Mouse (Mus musculus) right cerebral cortex, postnatal 10 days (tissue): ENCODE data around the gene Rbms2.
"Not testable (repeated sequence)": the region's sequence is repeated elsewhere in the genome, so short reads cannot be mapped to it uniquely, and the experiment has no call there.

ENCODE experiments used
- DNase-seq, 2 experiments: peaks; one replicate each; pipeline ENCODE4 v3.0.0; 2021; ENCODE audit warnings: low spot score in 2 of 2

Gene Rbms2

GRCm38 (mm10) chr10:128179989-128180388, at the start of gene Rbms2:
Rbms2 (minus strand) TSS chr10:128180297.
- DNase-seq: no peak

- DNase-seq: no peak
Measured at GRCm38 (mm10) chr10:128228009-128228408, 47.9 kb upstream of the Rbms2 start.

- DNase-seq: no peak
Measured at GRCm38 (mm10) chr10:128227592-128227991, 47.5 kb upstream of the Rbms2 start.

- no peak for DNase-seq
Measured at GRCm38 (mm10) chr10:128225538-128225937, 45.4 kb upstream of the Rbms2 start, which contains the start of gene Mip. Mip (plus strand) TSS chr10:128225838.

- no peak for DNase-seq
Measured at GRCm38 (mm10) chr10:128225064-128225463, 45.0 kb upstream of the Rbms2 start.

DNA sequence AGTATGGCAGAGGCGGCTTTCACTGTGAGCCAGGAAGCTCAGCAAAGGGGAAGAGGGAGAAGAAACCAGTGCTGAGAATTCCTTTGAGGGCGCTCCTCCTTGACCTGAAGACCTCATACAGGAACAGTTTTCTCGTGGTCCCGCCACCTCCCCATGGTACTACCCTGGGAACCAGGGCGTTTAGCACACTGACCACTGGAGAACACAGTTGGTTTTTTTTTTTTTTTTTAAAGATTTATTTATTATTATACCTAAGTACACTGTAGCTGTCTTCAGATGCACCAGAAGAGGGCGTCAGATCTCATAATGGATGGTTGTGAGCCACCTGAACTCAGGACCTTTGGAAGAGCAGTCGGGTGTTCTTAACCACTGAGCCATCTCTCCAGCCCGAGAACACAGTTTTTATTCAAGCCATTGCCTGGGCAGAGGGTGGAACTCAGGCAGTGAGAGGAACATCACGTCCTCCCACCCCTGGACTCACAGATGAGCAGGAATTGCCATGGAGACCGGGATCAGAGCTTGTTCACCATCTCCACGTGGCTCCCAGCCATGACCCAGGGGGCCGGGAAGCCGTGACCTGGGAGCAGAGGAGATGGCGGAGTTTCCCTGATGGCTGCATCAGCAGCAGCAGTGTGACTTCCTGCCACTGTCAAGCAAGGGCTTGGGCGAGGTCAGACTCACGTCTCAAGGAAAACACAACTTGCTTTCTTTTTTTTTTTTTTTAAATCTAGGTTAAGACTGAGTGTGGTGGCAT, 41.6 kb upstream of the Rbms2 start:
- no peak for DNase-seq

DNA sequence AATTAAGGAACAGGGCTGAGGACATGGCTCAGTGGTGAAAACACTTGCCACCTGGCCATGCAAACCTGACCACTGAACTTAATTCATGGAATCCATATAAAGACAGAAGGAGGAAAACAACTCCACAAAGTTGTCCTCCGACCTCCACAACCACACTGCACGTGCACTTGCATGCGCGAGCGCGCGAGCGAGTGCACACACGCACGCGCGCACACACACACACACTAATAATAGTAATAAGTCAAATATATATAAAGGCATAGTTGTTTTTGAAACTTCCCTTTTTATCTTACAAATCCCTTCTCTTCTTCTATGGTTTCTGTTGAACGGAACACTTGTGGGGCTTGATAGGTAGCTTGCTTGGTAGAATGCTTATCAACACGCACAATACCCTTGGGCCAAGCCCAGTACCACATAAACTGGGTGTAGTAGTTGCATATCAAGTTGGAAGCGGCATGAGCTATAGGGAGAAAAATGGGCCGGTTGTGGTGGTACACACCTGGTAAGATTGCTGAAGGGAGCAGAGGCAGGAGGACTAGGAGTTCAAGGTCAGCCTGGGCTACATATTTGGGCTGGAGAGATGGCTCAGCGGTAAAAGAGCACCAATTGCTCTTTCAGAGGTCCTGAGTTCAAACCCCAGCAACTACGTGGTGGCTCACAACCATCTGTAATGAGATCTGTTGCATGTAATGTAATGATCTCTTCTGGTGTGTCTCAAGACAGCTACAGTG, 38.5 kb upstream of the Rbms2 start:
- no peak for DNase-seq

DNA sequence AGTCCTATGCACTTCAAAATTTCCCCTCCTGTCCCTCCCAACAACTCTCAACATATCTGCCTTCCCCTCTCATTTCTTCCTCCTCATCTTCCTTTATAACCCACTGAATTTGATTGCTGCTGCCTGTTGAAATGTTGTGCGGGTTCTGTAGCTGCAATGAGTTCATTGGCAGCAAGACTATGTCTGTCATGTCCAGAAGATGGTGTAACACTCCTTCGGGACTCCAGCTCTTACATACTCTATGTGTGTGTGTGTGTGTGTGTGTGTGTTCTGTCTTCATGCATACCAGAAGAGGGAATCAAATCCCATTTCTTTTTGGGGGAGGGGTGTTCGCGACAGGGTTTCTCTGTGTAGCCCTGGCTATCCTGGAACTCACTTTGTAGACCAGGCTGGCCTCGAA, 34.9 kb upstream of the Rbms2 start:
- no peak for DNase-seq

DNA sequence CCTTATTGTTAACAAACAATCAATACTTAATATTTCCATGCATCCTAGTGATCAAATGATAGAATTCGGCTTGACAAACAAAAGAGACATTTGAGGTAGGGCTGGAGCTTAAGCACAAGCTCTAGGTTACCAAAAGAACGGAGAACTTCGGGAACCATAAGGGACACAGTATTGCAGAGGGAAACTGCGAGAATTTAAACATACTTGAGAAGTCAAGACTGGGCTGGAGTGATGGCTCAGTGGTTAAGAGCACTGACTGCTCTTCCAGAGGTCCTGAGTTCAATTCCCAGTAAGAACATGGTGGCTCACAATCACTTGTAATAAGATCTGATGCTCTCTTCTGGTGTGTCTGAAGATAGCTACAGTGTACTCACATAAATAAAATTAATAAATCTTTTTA, 34.0 kb upstream of the Rbms2 start:
- DNase-seq: not testable (repeated sequence)

GRCm38 (mm10) chr10:128212871-128213323, 32.8 kb upstream of the Rbms2 start:
- DNase-seq: peak; percentile 66 to 67

DNA sequence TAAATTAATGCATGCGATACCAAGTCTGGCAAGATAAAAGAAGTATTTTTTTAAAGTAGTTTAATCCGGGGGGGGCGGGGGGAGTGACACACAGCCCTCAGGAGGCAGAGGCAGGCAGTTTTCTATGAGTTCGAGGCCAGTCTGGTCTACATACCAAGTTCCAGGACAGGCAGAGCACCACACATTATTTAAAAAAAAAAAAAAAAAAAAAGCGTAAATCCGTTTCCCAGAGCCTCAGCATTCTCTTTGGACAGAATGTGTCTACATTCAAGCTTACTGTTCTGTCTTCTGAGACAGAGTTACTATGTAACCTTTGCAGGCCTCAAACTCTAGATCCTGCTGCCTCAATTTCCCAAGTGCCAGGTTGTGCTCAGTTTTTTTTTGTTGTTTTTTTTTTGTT, 32.1 kb upstream of the Rbms2 start:
- no peak for DNase-seq

GRCm38 (mm10) chr10:128211390-128212108, 31.5 kb upstream of the Rbms2 start, which contains the start of gene Spryd4:
Spryd4 (minus strand) TSS chr10:128211807.
- peak; percentile 95 to 96 for DNase-seq

DNA sequence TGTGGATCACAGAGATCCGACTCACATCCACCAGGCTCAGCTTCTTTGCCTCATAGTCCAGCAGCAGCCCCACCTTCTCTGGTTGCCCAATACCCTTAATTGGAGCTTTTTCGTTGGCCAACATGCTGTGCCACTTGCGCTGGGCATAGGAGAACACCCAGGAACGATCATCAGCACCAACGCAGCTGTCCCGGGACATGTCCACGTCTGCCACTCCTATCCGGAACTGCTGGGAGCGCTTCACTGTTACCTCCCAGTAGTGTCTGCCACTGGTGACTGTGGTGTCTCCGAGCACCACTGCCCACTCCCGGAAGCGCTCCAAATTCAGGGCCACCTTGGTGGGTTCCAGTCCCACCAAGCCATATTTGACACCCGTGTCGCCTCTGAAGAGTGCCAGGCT, 30.9 kb upstream of the Rbms2 start:
- peak in 1 of 2 experiments; percentile 35 for DNase-seq

DNA sequence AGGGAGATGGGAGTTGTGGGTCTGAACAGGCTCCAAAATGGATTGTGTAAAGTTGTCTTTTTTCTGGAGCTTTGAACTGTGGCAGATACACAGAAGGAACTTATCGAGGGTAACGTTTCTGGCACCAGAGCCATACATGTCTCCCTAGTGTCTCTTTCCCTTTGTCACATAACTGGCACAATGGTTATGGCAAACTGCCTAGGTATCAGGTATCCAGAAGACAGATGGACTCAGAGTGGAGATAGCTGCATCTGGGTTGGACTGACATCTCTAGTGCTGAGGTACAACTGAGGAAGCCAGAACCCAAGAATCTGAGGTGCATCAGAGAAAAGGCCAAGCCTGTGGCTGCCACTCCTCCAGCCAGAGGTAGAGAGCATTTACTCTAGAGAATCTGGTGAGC, 30.0 kb upstream of the Rbms2 start:
- DNase-seq: no peak

DNA sequence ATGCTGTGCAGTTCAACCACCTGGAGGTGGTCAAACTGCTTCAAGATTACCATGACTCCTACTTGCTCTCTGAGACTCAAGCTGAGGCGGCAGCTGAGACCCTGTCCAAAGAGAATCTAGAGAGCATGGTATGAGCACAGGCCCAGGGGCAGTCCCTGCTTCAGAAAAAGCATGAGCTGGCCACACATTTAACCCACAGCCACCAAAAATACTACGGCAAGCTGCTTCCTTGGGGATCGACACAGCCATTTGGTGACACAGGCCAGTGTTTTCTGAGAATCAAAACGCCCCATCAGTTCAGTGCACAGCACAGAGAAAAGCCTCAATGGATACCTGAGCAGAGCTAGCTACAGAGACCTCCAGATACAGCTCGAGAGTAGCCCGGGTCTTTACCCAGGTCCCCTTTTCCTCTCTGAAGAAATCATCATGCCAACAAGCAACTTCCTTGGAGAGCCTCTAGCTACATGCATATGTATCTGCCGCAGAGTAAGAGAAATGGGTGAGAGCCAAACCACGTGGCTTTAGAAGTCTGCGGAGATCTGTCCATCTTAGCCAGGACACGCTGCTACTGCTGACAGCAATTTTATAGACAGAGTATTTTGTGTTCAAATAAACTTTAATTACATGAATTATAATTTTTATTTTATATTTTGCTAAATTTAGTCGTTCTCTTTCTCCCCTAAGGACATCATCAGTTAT, 29.4 kb upstream of the Rbms2 start:
- no peak for DNase-seq

DNA sequence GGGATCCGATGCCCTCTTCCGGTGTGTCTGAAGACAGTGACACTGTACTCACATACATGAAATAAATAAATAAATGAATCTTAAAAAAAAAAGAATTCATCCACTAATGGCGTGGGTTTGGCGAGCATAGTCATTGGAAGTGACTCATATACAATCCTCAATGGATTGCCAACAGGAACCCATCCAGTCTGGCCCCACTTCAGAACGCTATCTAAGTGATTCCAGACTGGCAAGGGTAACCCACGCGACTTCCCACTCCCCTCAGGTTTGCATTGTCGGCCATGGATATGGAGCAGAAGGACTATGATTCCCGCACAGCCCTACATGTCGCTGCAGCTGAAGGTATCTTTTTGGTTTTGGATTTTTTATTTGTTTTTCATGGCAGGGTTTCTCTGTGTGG, 28.2 kb upstream of the Rbms2 start:
- no peak for DNase-seq

DNA sequence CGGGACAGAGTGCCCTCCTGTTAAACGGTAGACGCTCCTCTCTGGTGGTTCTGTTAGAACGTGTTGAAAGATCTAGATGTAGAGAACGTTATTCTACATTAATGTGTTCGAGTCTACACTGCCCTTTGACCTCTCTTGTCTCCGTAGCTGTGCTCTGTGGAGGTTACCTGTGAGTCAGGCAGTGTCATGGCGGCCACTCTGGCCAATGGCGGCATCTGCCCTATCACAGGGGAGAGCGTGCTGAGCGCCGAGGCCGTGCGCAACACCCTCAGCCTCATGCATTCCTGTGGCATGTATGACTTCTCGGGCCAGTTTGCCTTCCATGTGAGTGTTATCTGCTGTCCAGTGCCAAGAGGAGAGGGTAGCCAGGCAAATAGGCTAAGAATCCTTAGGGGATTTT, 24.8 kb upstream of the Rbms2 start:
- no peak for DNase-seq

DNA sequence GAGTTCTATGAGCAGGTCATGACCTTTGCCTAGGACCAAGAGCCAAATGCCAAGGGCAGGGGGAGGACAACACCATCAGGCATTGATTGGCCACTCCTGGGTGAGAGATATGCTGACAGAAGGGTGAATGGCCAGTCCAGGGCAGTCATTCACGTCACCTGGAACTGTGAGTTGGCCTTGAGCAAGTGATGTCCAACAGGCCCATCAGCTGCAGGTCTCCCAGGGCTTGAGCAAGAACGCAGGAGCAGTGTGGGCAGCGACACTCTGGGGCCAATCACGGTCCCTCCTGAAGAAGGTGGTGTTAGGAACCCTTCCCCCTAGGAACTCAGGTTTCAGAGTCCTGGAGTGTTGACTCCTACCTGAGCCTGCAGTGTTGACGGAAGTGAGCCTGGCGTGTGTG, 21.8 kb upstream of the Rbms2 start:
- no peak for DNase-seq

GRCm38 (mm10) chr10:128194551-128195461, 14.7 kb upstream of the Rbms2 start:
- peak; percentile 51 to 71 for DNase-seq

DNA sequence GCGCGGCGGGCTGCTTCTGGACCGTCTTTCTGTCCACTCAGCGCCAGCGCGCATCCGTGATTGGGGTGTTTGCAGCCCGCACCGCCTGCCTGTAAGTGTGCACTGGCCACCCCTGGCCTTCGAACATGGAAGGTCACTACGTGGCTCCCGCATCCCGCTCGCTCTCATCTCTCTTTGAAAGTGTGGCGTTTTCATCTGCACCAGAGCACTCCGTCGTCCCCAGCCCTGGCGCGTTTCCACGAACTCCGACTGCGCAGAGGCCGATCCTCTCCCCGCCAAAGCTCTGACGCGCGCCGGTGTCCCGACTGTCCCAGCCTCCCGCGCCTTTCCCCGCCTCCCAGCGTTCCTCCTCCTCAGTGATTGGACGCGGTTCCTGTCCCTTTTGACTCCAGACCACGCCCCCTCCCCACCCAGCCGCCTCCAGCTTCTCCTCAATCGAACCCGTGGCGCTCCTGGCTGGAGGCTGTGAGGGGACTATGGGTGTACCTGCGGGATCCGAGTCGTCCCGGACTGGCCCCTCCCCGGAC, 14.0 kb upstream of the Rbms2 start, which contains the start of gene Gls2:
Gene Gls2, plus strand, starts transcription at position 434 of the 527 bp plus-strand sequence.
- DNase-seq: peak; percentile 98 to 99
